Mouse (Mus musculus): ENCODE results near the gene Nosip.

DNA sequence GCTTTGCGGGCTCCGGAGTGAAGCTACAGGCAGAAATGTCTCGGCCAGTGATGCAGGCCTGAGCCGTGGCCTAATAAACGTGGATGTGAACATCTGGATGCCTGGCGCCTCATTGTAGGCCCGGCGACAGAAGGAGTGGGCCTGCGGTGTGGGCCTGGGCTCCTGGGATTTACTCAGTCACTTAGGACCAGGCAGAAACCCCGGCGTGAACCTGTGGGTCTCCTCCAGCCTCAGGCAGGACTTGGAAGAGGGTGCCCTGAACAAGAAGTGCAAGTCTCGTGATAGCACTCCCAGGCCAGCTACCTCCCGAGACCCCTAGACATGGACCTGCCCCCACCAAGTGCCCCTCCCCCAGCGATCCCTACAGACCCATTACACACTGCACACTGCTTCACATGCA lies 15.1 kb downstream of the Nosip start:
- TF ChIP-seq CTCF (conservative IDR thresholded peaks at IDR 0.05 in 1 of 2, IDR thresholded peaks at IDR 0.05 in 1 of 2; ENCODE audit: low read depth in 2 of 2, low read length in 2 of 2) (no peak), E2F4 (IDR thresholded peaks at IDR 0.05; ENCODE audit: insufficient replicate concordance, low read depth, low read length) (no peak), EP300 (IDR thresholded peaks at IDR 0.05; ENCODE audit: low read length) (no peak), PAX5 (IDR thresholded peaks at IDR 0.05; ENCODE audit: low read length) (no peak), CHD1 (IDR thresholded peaks at IDR 0.05; ENCODE audit: low read depth, low read length) (no peak), POLR2A (IDR thresholded peaks at IDR 0.05; ENCODE audit: low read depth, low read length) (no peak), TCF12 (IDR thresholded peaks at IDR 0.05; ENCODE audit: low read depth, low read length) (no peak), ELF1 (IDR thresholded peaks at IDR 0.05; ENCODE audit: low read depth, low read length) (no peak), ZMIZ1 (IDR thresholded peaks at IDR 0.05; ENCODE audit: low read depth, low read length) (no peak), MEF2A (IDR thresholded peaks at IDR 0.05; ENCODE audit: borderline replicate concordance, low read depth, low read length) (no peak), ZNF384 (IDR thresholded peaks at IDR 0.05; ENCODE audit: low read depth, low read length) (no peak), KAT2A (IDR thresholded peaks at IDR 0.05; ENCODE audit: insufficient replicate concordance, low read length) (no peak), IRF4 (IDR thresholded peaks at IDR 0.05; ENCODE audit: low read depth, low read length) (no peak), USF1 (IDR thresholded peaks at IDR 0.05; ENCODE audit: low read depth, low read length) (no peak)

All from CH12.LX (cell line).